Mouse (Mus musculus) induced T-regulatory cell, adult 2 months (primary cell): ENCODE data around the gene Dact1.
A peak's percentile ranks its signal among the peaks of the same experiment; 100 is the strongest.

Experiments used
- DNase-seq: peaks from one replicate; pipeline ENCODE4 v3.0.0-alpha.2; 2012; ENCODE audit warnings: low read depth

Dact1 gene

DNA sequence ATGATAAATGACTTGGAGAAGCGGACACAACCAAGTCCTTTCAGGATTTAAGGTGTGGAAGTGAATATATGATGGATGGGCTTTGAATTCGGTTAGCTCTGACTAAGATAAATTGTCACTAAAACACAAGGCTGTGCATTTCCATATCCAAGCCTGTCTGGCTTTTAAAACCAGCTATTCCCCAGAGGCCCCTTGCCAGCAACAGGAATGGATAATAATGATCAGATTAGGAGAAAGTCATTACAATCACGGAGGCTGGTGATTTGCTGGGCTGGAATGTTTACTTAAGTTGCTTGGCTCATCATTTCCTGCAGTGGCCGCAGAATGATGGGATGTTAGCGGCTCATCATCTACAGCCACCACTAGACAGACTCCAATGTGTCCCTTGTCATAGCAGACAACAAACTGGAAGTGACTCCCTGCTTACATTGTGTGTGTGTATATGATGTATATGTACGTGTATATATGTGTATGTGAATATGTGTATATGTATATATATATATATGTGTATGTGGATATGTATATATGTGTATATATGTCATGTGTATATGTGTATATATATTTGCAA, 28.3 kb downstream of the Dact1 start:
- DNase-seq, result no peak

DNA sequence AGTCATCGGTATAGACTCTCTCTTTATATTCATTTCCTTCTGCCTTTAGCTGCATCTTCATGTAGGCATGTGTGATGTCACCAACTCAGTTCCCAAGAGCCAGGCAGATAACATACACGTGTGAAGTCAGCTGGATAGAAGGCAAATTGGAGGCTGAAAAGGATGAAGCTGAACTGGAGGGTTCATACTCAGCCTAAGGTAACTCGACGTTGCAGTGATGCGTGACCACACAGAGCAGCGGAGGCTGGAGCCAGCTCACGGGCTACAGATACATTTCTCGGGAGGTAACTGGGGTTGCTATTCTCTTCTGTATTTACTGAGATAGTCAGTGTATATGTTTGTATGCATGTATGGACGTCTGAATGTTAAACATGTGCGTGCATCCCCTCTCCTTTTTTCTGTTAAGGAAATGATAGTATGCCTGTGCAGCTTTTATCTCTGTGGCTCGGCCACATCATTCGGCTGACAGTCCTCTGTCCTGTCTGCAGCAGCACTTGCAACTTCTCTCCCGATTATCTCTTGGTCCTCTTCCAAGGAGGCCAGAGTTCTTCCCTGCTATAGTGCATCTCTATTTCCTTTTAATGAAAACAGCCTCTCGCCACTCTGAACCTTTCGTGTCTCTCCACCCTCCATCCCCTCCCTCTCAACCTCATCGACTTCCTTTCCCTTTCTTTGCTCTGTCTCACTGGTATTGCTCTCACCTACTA, 29.6 kb downstream of the Dact1 start:
- DNase-seq, result no peak

DNA sequence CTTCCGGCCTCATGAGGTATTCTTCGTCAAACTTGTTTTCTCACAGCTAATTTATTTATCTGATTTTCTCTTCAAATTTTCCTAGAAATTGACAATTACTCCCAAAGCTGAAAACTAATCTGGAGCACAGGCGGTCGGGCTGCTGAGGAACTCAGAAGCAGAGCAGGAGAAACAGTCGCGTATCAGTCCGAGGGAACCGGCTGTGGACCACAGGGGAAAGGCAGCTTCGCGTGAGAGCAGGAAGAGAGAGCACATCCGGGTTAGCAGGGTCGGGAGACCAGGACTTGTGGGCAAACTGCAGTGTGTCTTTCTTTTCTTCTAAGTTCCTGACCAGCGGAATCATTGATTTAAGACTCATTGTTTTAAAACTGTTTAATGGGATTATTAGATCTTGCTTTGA, 32.7 kb downstream of the Dact1 start:
- DNase-seq, result peak; percentile 7

DNA sequence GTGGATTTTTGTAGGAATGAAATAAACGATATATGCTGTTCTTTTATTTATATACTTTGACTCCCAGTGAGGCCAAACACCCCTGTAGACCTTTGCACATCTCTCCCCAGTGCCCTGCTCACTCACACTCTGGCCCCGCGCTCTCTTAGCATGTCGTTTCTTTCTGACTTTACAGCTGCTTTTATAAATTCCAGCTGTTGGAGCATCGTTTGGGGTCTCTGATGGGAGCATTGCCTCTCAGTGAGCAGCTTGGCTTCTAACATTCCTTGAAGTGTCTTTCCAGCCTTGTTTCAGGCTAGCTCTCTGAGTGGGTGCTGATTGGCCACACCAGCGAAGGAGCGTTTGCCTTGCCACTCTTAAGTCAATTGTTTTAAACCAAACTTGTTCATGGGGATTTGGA, 35.8 kb downstream of the Dact1 start:
- DNase-seq, result no peak

DNA sequence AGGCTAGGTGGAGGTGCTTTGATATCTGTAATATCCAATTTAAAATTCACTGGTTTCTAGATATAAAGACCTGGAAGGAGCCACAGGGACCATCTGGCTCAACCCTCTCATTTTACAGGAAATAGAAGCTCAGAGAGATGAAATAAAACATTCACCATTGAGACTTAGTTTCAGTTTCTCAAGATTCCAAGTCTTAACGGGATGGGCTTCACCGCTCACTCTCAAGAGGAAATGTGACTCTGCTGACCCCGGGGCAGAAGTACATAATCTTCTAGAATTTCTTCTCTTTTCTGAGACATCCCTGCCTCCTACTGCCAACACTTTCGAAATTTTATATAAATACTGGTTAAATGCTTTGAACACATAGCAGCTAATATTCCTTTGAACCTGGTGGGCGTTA, 36.4 kb downstream of the Dact1 start:
- no peak for DNase-seq

DNA sequence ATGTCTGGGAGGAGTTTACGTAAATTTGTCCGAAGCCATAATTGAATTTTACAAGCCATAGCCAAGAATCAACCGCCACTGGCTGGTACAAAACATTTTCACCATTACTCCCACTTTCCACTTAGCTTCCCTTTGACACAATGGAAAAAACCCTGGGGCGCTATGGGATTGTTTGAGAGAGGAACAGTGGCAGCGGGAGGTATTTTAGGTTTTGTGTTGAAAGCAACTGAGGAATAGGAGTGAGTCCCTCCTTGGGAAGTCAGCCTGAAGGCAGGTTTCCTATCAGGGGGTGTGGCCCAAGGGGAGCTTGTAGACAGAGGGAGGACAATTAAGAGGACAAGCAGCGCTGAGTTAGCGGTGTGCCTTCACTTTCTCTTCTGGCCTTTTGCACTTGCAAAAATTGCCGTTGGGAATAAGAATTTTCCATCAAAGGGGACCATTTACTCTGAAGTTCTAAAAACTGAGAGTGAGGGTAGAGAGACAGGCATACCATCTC, 38.8 kb downstream of the Dact1 start:
- no peak for DNase-seq

DNA sequence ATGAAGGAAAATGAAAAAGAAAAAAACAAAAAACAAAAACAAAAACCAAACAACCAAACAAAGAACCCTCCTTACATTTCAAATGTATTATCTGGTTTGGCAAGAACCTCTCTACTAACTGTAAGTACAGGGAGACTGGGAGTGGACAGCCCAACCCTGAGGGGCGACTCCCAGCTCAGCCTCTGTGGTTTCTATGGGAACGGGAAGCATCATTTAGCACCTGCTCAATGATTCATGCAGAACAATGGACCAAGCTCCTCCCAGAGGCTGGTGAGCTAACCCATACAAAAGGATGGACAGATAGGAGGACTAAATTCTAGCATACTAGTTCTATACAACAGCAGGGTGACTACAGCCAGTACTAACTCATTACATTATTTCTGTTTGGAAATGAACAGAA, 40.4 kb downstream of the Dact1 start:
- DNase-seq, result no peak

DNA sequence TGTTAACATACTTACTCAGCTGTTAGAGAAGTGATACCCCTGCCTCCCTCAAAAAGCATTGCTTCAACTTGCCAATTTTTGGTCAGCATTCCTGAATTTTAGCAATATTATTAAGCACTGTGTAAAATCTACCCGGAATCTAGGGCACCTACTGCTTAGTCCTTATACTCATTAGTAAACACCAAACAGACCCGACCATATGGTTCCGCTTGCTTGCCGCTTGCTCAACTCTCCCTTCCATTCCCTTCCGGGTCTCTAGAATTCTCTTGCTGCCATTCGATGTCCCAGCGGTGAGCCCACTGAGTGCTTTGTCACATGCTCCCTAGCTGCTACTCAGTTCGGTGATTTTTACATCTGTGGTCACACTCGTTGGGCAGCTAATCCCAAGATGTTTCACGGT, 45.0 kb downstream of the Dact1 start:
- DNase-seq, result no peak

DNA sequence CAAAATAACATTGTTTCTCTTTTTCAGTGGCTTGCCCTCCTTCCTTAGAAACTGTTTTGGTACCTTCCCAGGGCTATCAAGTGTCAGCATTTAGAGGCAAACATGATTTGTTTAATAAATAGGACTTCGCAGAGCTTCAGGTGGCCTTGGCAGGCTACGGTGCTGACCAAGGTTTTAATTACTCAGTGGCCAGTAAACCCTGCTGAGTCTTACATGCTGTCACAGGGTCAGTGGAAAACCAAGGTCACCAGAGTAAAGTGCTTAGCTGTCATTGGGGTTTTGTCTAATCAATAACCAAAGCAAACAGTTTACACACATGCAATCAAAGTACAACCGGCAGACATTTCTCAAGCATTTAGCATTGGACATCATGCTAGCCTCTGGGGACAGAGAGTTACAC, 45.4 kb downstream of the Dact1 start:
- no peak for DNase-seq

DNA sequence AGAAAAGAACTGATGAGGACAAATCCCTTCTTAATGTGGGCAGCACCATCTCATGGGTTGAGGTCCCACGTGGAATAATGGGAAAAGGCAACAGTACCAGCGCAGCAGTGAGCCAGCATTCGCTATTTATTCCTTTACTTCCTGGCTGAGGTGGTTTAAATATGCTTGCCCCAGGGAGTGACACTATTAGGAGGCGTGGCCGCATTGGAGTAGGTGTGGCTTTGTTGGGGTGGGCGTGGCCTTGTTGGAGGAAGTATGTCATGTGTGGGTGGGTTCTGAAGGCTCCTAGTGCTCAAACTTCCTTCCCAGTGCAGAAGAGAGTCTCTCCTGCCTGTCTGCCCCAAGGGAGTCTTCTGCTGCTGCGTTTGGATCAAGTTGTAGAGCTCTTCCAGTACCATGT, 51.9 kb downstream of the Dact1 start:
- DNase-seq, result no peak

DNA sequence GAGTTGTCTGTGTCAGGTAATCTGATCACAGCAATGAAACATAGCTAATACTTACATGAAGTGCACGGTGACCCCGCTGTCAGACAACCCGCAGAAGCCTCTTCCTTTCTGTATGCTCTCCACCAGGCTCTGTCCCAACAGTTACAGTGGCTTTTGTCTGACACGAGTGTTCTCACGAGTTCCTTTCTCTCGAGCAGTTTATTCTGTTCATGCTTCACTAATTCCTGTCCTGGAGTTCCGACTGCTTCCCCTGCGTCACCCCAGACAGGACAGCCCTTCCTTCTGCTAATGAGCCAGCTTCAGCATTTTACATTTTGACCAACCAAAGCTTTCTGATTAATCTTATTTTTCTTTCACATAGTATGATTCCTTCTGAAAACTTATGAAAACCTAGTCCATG, 52.7 kb downstream of the Dact1 start:
- DNase-seq, result no peak

DNA sequence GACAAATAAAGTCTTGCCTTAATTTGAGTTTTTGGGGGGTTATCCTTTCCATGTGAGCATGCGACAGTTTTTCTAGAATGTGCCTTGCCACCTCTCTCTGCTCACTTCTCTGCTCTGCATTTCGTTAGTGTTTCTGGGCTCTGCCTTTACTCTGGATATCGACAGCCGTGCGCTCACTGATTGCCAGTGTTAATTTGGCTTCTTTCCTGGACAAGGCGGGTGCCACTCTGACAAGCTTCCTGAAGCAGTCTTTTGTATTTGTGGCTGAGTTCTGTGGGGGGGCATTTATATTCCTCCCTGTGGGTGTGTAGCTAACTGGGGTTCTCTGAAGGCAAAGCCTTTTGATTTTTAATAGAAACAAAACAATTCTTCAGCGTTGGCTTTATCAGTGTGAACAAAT, 54.4 kb downstream of the Dact1 start:
- DNase-seq, result no peak

DNA sequence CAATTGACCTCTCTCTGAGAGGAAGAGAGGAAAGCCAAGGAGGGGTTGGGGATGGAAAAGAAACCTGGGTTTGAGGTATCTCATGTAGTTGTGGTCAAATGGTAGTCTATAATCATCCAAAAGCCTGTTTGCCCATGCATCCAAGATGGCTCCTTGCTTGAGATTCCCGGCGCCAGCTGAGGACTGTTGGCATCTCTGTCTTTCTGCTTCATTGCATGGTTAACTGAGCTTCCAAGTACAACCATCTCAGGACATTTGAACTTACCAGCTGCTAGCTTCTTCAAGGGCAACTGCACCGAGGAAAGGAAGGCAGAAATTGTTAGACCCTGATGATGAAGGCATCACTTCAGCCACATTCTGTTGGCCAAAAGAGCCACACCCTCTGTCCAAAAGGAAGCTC, 54.8 kb downstream of the Dact1 start:
- no peak for DNase-seq

DNA sequence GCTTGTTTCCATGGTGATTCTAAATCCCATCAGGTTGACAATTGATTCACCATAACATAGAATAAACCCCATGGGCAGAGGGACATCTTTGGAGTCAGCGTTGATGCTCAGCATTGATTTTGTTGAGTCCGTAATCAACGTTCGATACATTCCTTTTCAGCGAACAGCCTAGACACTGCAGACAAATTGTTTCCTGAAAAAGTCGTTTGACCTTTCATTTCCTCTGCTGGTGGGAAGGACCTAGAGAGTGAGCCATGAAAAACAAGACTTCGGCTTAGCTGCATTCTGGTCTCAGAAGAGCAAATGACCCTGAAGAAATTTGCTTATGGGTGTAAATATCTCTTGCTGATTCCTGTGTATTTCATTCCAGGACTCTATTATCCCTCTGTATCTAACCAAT, 55.5 kb downstream of the Dact1 start:
- no peak for DNase-seq

DNA sequence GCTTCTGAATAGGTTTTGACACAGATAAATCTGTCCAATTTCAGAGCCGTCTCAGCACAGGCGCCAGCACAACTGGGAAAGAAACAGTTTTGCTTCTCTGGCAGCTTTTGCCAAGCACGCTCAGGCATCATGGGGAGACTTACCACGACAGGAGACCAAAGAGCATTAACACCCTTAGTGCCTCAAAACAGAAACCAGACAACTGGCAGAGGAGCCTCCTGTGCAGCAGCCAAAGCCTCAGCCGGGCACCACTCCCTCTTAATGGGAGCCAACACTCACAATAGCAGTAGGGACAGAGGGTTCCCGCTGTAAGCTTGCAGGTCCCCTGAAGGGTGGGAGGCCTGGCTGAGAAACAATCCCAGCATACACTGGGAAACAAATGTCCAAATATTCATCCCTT, 56.5 kb downstream of the Dact1 start:
- DNase-seq, result no peak

DNA sequence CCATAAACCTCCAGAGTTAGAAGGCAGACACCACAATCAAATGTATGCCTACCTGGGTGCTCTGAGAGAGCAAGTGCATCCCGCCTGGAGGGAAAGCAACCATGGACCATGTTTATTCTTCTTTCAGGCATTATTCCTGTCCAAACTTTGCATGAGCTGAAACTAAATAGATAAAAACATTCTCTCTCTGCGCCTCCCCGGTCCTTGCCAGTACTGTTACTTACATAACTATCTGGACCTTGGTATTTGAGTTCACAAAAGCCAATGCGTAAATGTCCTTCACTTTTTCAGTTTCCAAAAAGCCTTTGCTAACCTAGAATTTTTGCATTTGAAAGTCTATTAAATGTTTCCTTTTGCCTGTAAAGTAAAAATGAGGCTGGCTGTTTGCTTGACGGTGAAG, 58.9 kb downstream of the Dact1 start:
- no peak for DNase-seq
